Mouse (Mus musculus) heart, embryonic 12.5 days (tissue): ENCODE data around the gene Klc4. TPM values are rescaled to one million over a fixed set of nuclear protein-coding genes. Genes with fewer than 3 reads are reported as not detected.
A peak's percentile ranks its signal among the peaks of the same experiment; 100 is the strongest.

Experiments used
- ATAC-seq: fragments of 200-750 bp; cut with Nextera tagmentation; 2 replicates; pipeline ENCODE4 v1.8.0; 2017; ENCODE audit warnings: moderate TSS enrichment, moderate library complexity; ENCODE audit not compliant: insufficient number of reproducible peaks, low FRiP score
- H3K27ac ChIP-seq: fragments of 300-500 bp; sonication (generic); 2 replicates; pipeline ENCODE4 v1.5.1; 2016; ENCODE audit warnings: mild to moderate bottlenecking, moderate library complexity; ENCODE audit not compliant: poor library complexity, severe bottlenecking
- H3K27me3 ChIP-seq: fragments of 300-500 bp; sonication (generic); replicated peaks from 2 replicates; pipeline ENCODE4 v1.6.1; 2016; ENCODE audit warnings: mild to moderate bottlenecking, moderate library complexity
- H3K36me3 ChIP-seq: fragments of 300-500 bp; sonication (generic); 2 replicates; pipeline ENCODE4 v1.6.1; 2016; ENCODE audit warnings: mild to moderate bottlenecking, moderate library complexity
- H3K4me1 ChIP-seq: fragments of 300-500 bp; sonication (generic); replicated peaks from 2 replicates; pipeline ENCODE4 v1.6.1; 2016; ENCODE audit warnings: mild to moderate bottlenecking
- H3K4me2 ChIP-seq: fragments of 300-500 bp; sonication (generic); 2 replicates; pipeline ENCODE4 v1.6.1; 2016; ENCODE audit warnings: mild to moderate bottlenecking, moderate library complexity
- H3K4me3 ChIP-seq: fragments of 300-500 bp; sonication (generic); 2 replicates; pipeline ENCODE4 v1.5.1; 2016; ENCODE audit warnings: mild to moderate bottlenecking
- H3K9ac ChIP-seq: fragments of 300-500 bp; sonication (generic); 2 replicates; pipeline ENCODE4 v1.6.1; 2016; ENCODE audit warnings: mild to moderate bottlenecking, moderate library complexity
- H3K9me3 ChIP-seq: fragments of 300-500 bp; sonication (generic); replicated peaks from 2 replicates; pipeline ENCODE4 v1.6.1; 2016; ENCODE audit warnings: mild to moderate bottlenecking, moderate library complexity
- WGBS: fragments of 180-500 bp; shearing (Covaris S2); methylation state at CpG from one replicate; pipeline ENCODE4 v1.1.7; 2016; 5-methylcytosine and 5-hydroxymethylcytosine counted together
- polyA plus RNA-seq: library from polyadenylated mRNA; unstranded; fragments of >200 nt; fragmentation: Nextera tagmentation; extraction: Ambion mirVana; gene quantifications from 2 replicates; pipeline ENCODE4 v1.2.1, GENCODE M21; 2016

Klc4 gene
- polyA plus RNA-seq, result 19.9 and 21.1 TPM in 2 replicates

- peak; percentile 86 for ATAC-seq
- Histone ChIP-seq H3K4me1 (peaks cover 29% of the 10 kb centered on the region), H3K9ac (peak within 1 kb of the TSS; percentile 89), H3K36me3 (peaks cover 34% of the 10 kb centered on the region), H3K27ac (peak within 1 kb of the TSS; percentile 81), H3K9me3 (no peaks in the 10 kb centered on the region), H3K4me3 (peak within 1 kb of the TSS; percentile 89), H3K27me3 (no peaks in the 10 kb centered on the region), H3K4me2 (peak within 1 kb of the TSS; percentile 91)
- WGBS, result under 1% methylated on average over 53 of the region's 53 CpGs
Measured at GRCm38 (mm10) chr17:46645561-46646321, at the start of gene Klc4, which contains the start of gene Mrpl2. TSS of gene Klc4 (minus strand) at chr17:46646022. TSS of gene Mrpl2 (plus strand) at chr17:46646229.

DNA sequence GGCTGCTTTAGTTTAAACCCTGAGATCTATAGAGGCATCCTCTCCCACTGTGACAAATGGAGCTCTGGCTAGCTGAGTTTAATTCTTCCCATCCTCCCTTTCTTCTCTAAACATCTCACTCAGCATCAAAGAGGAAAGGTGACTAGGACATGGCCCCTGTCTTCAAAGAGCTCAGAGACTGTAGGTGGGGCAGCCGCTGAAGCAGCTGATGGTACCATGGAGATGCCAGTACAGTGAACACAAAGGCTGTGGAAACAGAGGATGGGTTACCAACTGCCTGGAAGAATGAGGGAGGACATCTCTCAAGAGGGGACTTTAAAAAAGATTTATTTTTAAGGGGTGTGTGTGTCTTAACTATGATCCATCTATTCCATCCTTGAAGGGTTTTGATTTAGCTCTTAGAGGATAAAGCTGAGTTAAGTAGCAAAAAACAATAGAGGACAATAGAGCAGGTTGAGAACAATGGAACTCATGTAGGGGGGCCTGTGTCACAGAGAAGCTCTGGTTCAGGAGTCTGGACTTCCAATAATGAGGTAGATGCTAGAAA lies 48.8 kb upstream of the Klc4 start:
- Histone ChIP-seq H3K27me3 (no peaks in the 10 kb centered on the region), H3K4me1 (peaks cover 14% of the 10 kb centered on the region; the same call in 1 of the 2 replicates), H3K9me3 (no peaks in the 10 kb centered on the region), H3K9ac (no peak overlapping the region), H3K36me3 (peaks cover 31% of the 10 kb centered on the region), H3K27ac (no peak overlapping the region), H3K4me2 (no peak overlapping the region), H3K4me3 (no peak overlapping the region)
- ATAC-seq, result no peak
- WGBS, result 93% methylated on average over 1 of the region's 1 CpGs

- WGBS, result 81% methylated on average over 2 of the region's 2 CpGs
- peaks cover 26% of the 10 kb centered on the region for H3K36me3 ChIP-seq
Measured at GRCm38 (mm10) chr17:46691390-46691789, 45.6 kb upstream of the Klc4 start.

DNA sequence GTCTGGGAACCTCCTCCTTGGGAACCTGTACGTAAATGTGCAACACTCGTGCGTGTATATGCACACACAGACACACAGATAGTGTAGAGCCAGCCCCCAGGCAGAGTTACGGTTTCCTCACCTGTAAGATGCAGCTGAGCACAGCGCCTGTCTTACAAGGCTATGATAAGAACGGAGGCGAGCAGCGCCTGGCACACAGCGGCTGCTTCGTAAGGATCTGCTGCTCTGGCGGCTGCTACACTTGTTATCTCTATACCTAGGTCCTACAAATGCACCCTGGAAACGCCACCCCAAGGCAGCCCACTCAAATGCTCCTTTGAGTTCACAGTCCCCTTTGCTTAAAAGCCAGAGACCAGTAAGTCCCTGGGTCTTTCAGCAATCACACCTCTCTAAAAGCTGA lies 44.8 kb upstream of the Klc4 start:
- 68% methylated on average over 12 of the region's 12 CpGs for WGBS
- H3K27ac ChIP-seq, result no peak overlapping the region
- no peaks in the 10 kb centered on the region for H3K27me3 ChIP-seq
- no peak overlapping the region for H3K4me3 ChIP-seq
- peaks cover 33% of the 10 kb centered on the region for H3K36me3 ChIP-seq
- no peak overlapping the region for H3K4me2 ChIP-seq
- H3K9ac ChIP-seq, result no peak overlapping the region
- no peaks in the 10 kb centered on the region for H3K9me3 ChIP-seq
- ATAC-seq, result no peak
- H3K4me1 ChIP-seq, result 0 out of 2 replicates have a peak, but pooled peaks cover 8% of the 10 kb centered on the region

More at GRCm38 (mm10) chr17:46691390-46691789, 45.6 kb upstream of the Klc4 start:
- no peaks in the 10 kb centered on the region for H3K27me3 ChIP-seq
- no peak for ATAC-seq
- H3K4me3 ChIP-seq, result no peak overlapping the region
- peaks cover 13% of the 10 kb centered on the region; the same call in 1 of the 2 replicates for H3K4me1 ChIP-seq
- no peak overlapping the region for H3K27ac ChIP-seq
- no peak overlapping the region for H3K9ac ChIP-seq
- no peak overlapping the region for H3K4me2 ChIP-seq
- no peaks in the 10 kb centered on the region for H3K9me3 ChIP-seq

DNA sequence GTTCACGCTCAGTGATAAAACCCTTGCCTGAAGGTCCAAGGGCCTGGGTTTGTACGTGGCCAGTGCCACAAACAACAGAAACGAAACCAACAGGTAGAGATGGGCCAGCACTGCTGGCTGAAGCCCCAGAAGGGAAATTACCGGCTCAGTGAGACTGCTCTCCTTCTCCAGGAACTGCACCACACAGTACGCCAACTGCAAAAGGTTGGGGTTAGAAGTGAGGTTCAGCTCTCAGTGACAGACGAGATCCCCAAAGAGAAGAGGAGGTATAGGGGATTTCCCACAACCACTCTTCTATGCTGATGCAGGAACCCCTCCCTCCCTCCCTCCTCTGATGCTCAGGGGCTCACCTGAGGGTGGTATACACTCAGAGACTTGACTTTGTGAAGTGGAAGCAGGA lies 40.1 kb upstream of the Klc4 start:
- Histone ChIP-seq H3K4me1 (peaks cover 21% of the 10 kb centered on the region), H3K9me3 (no peaks in the 10 kb centered on the region), H3K4me2 (no peak overlapping the region), H3K36me3 (peaks cover 53% of the 10 kb centered on the region), H3K27me3 (no peaks in the 10 kb centered on the region), H3K27ac (no peak overlapping the region), H3K4me3 (no peak overlapping the region), H3K9ac (no peak overlapping the region)
- ATAC-seq, result no peak
- WGBS, result 84% methylated on average over 6 of the region's 6 CpGs

DNA sequence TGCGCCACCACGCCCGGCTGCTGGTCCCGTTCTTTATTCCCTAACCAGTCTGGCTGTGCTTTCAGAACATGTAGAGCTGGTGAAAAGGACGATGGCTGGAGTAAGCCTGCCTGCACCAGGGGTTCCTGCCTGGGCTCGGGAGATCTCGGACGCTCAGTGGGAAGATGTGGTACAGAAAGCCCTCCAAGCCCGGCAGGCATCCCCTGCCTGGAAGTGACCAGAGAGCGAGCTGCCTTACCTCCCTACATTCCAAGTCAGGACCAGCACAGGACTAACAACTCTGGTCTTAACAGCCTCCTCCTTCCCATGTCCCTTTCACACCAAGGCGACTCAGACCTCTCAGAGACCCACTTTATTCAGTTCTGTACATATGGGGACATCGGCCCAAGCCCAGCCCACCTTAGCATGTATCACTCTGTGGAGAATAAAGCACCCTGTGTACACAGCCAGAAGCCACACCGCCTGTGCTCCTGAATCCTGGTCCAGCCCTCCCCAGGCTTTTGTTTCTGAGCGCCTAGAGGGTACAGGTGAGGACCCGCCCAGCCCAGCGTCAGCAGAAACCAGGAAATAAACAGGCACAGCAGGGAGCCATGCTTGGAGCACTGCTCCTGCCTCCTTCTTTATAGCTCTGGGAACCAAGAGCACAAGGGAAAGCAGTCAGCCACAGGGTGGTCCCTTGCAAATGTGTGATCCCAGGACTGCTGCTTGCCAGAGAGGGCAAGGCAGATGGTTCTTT lies 37.0 kb upstream of the Klc4 start:
- Histone ChIP-seq H3K9me3 (no peaks in the 10 kb centered on the region), H3K9ac (no peak overlapping the region), H3K4me1 (peaks cover 35% of the 10 kb centered on the region), H3K36me3 (peaks cover 60% of the 10 kb centered on the region), H3K27ac (no peak overlapping the region), H3K4me3 (no peak overlapping the region), H3K27me3 (no peaks in the 10 kb centered on the region), H3K4me2 (no peak overlapping the region)
- 87% methylated on average over 16 of the region's 16 CpGs for WGBS
- ATAC-seq, result no peak

DNA sequence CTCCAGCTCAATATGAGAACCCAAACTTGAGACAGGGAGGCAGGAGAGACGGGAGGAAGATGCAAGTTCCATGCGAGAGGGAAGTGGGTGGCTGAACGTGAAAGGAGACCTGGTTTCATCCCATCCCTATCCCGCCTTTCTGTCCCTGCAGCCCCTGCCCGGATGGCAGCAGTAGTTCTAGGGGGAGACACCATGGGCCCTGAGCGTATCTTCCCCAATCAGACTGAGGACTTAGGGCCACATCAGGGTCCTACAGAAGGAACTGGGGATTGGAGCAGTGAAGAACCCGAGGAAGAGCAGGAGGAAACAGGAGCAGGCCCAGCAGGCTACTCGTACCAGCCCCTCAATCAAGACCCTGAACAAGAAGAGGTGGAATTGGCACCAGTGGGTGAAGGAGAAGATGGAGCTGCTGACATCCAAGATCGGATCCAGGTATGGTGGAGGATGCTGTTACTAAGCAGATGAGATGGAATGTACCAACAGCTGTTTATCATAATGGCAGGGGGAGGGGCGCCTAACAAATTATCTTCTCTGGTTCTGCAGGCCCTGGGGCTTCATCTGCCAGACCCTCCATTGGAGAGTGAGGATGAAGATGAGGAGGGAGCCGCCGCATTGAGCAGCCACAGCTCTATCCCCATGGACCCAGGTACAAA lies 35.8 kb upstream of the Klc4 start:
- peak overlapping the region; percentile 81 for H3K4me3 ChIP-seq
- no peak for ATAC-seq
- peak overlapping the region; percentile 79 for H3K9ac ChIP-seq
- H3K36me3 ChIP-seq, result peaks cover 60% of the 10 kb centered on the region
- WGBS, result 24% methylated on average over 12 of the region's 12 CpGs
- no peaks in the 10 kb centered on the region for H3K27me3 ChIP-seq
- peaks cover 38% of the 10 kb centered on the region for H3K4me1 ChIP-seq
- no peaks in the 10 kb centered on the region for H3K9me3 ChIP-seq
- H3K27ac ChIP-seq, result no peak overlapping the region
- peak overlapping the region; percentile 92 for H3K4me2 ChIP-seq

GRCm38 (mm10) chr17:46680760-46681373 lies 35.0 kb upstream of the Klc4 start, which contains the start of gene Klhdc3:
TSS of gene Klhdc3 (minus strand) at chr17:46680914.
- WGBS, result under 1% methylated on average over 49 of the region's 49 CpGs

GRCm38 (mm10) chr17:46679843-46680759 lies 34.3 kb upstream of the Klc4 start:
- H3K36me3 ChIP-seq, result peaks cover 60% of the 10 kb centered on the region
- no peaks in the 10 kb centered on the region for H3K27me3 ChIP-seq
- peak overlapping the region; percentile 84 for H3K9ac ChIP-seq
- no peak; the same call in none of the 2 replicates for ATAC-seq
- peaks cover 41% of the 10 kb centered on the region for H3K4me1 ChIP-seq
- under 1% methylated on average over 34 of the region's 34 CpGs for WGBS
- H3K4me3 ChIP-seq, result peak overlapping the region; percentile 81
- peak overlapping the region; percentile 94 for H3K27ac ChIP-seq
- H3K9me3 ChIP-seq, result no peaks in the 10 kb centered on the region
- peak overlapping the region; percentile 81 for H3K4me2 ChIP-seq

More at GRCm38 (mm10) chr17:46680760-46681373, 35.0 kb upstream of the Klc4 start, which contains the start of gene Klhdc3:
- H3K4me1 ChIP-seq, result peaks cover 38% of the 10 kb centered on the region
- peak; percentile 98 for ATAC-seq
- H3K4me2 ChIP-seq, result peak within 1 kb of the TSS; percentile 92
- peak within 1 kb of the TSS; percentile 81 for H3K4me3 ChIP-seq
- H3K9me3 ChIP-seq, result no peaks in the 10 kb centered on the region
- H3K27me3 ChIP-seq, result no peaks in the 10 kb centered on the region
- H3K27ac ChIP-seq, result peak within 1 kb of the TSS; percentile 94
- H3K9ac ChIP-seq, result peak within 1 kb of the TSS; percentile 84
- peaks cover 60% of the 10 kb centered on the region for H3K36me3 ChIP-seq
